Mouse (Mus musculus) lung, embryonic 14.5 days (tissue): ENCODE results near the gene Gm9048. TPM values are rescaled to one million over a fixed set of nuclear protein-coding genes. Genes with fewer than 3 reads are reported as not detected.
"Not testable (repeated sequence)": the region's sequence is repeated elsewhere in the genome, so short reads cannot be mapped to it uniquely, and the experiment has no call there.

ENCODE experiments used
- ATAC-seq: fragments of 200-750 bp; cut with Nextera tagmentation; 2 replicates; pipeline ENCODE4 v1.8.0; 2017; ENCODE audit warnings: mild to moderate bottlenecking, moderate TSS enrichment, moderate library complexity; ENCODE audit not compliant: insufficient read depth
- DNase-seq: peaks from one replicate; pipeline ENCODE4 v3.0.0-alpha.2; 2015
- H3K27ac ChIP-seq: fragments of 300-500 bp; sonication (generic); 2 replicates; pipeline ENCODE4 v1.5.1; 2014; ENCODE audit warnings: low read depth, mild to moderate bottlenecking, moderate library complexity
- H3K27me3 ChIP-seq: fragments of 300-500 bp; sonication (generic); 2 replicates; pipeline ENCODE4 v1.6.1; 2014; ENCODE audit warnings: low read length, control low read depth; ENCODE audit not compliant: insufficient read depth
- H3K36me3 ChIP-seq: fragments of 300-500 bp; sonication (generic); 2 replicates; pipeline ENCODE4 v1.6.1; 2014; ENCODE audit warnings: control low read depth; ENCODE audit not compliant: insufficient read depth
- H3K4me1 ChIP-seq: fragments of 300-500 bp; sonication (generic); 2 replicates; pipeline ENCODE4 v1.6.1; 2014; ENCODE audit warnings: antibody characterized with exemption, control low read depth; ENCODE audit not compliant: insufficient read depth
- H3K4me2 ChIP-seq: fragments of 300-500 bp; sonication (generic); 2 replicates; pipeline ENCODE4 v1.6.1; 2014; ENCODE audit warnings: mild to moderate bottlenecking
- H3K4me3 ChIP-seq: fragments of 300-500 bp; sonication (generic); 2 replicates; pipeline ENCODE4 v1.5.1; 2014; ENCODE audit warnings: low read depth, low read length
- H3K9ac ChIP-seq: fragments of 300-500 bp; sonication (generic); 2 replicates; pipeline ENCODE4 v1.6.1; 2014
- H3K9me3 ChIP-seq: fragments of 300-500 bp; sonication (generic); 2 replicates; pipeline ENCODE4 v1.6.1; 2016; ENCODE audit warnings: low read depth, low read length, control low read depth
- CTCF ChIP-seq: IDR thresholded peaks from 2 replicates; pipeline ENCODE4 v1.5.1; 2016; ENCODE audit warnings: antibody characterized with exemption, low read depth
- WGBS: fragments of 180-500 bp; shearing (Covaris S2); extraction: QIAGEN DNeasy Blood & Tissue Kit; methylation state at CpG from one replicate; pipeline ENCODE4 v1.1.7; 2014; 5-methylcytosine and 5-hydroxymethylcytosine counted together
- polyA plus RNA-seq: library from polyadenylated mRNA; unstranded; fragments of >200 nt; fragmentation: Nextera tagmentation; extraction: Ambion mirVana; gene quantifications from 2 replicates; pipeline ENCODE4 v1.2.1, GENCODE M21; 2014

Gene Gm9048
- not detected in 2 replicates for polyA plus RNA-seq

DNA sequence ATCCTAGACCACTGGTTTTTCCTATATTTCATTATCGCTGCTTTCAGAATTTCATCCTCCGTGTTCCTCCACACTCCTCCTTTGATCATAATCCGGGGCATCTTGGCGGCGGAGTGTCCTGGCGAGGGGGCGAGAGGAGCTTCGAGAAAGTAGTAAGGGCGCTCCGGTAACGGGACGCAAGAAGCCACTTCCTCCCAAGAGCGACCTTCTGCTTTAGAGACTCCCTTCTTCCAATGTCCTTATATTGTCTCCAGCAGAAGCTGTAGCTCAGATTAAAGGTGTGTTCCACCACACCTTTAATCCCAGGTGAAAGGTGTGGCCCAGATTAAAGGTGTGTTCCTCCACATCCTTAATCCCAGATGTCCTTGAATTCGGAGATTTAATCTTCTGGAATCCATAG is at the start of gene Gm9048:
Gene Gm9048, minus strand, starts transcription at position 101 of the 400 bp plus-strand sequence.
- H3K4me3 ChIP-seq, H3K4me1 ChIP-seq, ATAC-seq, DNase-seq, H3K9me3 ChIP-seq, H3K9ac ChIP-seq, H3K27me3 ChIP-seq, H3K36me3 ChIP-seq, H3K4me2 ChIP-seq, H3K27ac ChIP-seq: not testable (repeated sequence)
- WGBS = no CpG with 5 or more reads among the region's 14 CpGs

DNA sequence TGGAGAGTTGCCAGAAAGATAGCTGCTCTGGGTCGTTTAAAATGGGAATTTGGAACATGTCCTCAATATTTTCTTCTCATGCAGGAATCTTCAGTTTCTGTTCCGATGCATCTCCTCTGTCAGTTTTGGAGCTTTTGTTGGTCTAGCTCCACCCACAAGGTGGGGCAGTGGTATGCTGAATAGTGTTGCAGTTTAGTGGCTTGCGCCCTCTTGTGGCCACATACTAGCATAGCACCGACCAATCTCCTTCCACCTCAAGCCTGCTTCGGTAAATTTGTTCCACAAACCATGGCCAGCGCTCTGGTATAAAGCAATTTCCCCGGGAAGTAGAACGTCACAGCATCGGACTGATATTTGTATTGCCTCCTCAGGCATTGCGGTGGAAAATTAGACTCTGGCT is 22.0 kb upstream of the Gm9048 start:
- peak overlapping the region; percentile 36; the same call in 1 of the 2 replicates for H3K4me2 ChIP-seq

DNA sequence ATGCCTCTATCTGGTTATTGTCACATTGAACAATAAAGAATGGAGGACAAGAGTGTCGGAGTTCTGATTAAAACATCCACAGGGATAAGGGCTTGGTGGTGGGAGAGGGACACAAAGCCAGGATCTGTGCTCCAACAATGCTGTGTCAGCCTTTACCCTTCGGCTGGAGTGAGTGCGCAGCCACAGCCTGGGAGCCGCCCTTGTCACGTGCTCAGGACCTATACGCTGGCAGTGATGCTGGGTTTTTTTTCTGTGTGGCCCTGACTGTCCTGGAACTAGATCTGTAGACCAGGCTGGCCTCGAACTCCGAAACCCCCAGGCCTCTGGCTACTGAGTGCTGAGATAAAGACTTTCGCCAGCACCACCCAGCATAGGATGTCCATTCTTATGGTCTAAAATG is 21.0 kb upstream of the Gm9048 start:
- ATAC-seq (peak; percentile 35; the same call in 1 of the 2 replicates), DNase-seq (no peak)
- Histone ChIP-seq H3K4me3 (no peak overlapping the region), H3K9ac (no peak overlapping the region), H3K27me3 (no peaks in the 10 kb centered on the region), H3K4me2 (no peak overlapping the region), H3K4me1 (no peaks in the 10 kb centered on the region), H3K27ac (no peak overlapping the region), H3K36me3 (no peaks in the 10 kb centered on the region), H3K9me3 (no peaks in the 10 kb centered on the region)
- no peak for TF ChIP-seq CTCF
- 90% methylated on average over 9 of the region's 9 CpGs for WGBS

More for the DNA sequence above, 22.0 kb upstream of the Gm9048 start:
- no peaks in the 10 kb centered on the region for H3K4me1 ChIP-seq
- H3K9ac ChIP-seq = no peak overlapping the region
- H3K36me3 ChIP-seq = no peaks in the 10 kb centered on the region
- no peak overlapping the region for H3K4me3 ChIP-seq
- WGBS = 6% methylated on average over 10 of the region's 10 CpGs
- H3K27ac ChIP-seq = no peak overlapping the region
- ATAC-seq = peak; percentile 91
- peak; percentile 96 for DNase-seq
- H3K9me3 ChIP-seq = no peaks in the 10 kb centered on the region
- TF ChIP-seq CTCF = peak; percentile 99
- no peaks in the 10 kb centered on the region for H3K27me3 ChIP-seq

DNA sequence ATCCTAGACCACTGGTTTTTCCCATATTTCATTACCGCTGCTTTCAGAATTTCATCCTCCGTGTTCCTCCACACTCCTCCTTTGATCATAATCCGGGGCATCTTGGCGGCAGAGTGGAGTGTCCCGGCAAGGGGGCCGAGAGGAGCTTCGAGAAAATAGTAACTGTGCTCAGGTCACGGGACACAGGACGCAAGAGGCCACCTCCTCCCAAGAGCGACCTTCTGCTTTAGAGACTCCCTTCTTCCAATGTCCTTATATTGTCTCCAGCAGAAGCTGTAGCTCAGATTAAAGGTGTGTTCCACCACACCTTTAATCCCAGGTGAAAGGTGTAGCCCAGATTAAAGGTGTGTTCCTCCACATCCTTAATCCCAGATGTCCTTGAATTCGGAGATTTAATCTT is 5.5 kb upstream of the Gm9048 start, which contains the start of gene Gm9049:
Gene Gm9049, minus strand, starts transcription at position 101 of the 400 bp plus-strand sequence.
- not testable (repeated sequence) for DNase-seq, H3K4me1 ChIP-seq, H3K9me3 ChIP-seq, H3K27me3 ChIP-seq, H3K9ac ChIP-seq, H3K36me3 ChIP-seq, ATAC-seq, H3K4me3 ChIP-seq, H3K4me2 ChIP-seq, H3K27ac ChIP-seq
- WGBS = no CpG with 5 or more reads among the region's 11 CpGs

DNA sequence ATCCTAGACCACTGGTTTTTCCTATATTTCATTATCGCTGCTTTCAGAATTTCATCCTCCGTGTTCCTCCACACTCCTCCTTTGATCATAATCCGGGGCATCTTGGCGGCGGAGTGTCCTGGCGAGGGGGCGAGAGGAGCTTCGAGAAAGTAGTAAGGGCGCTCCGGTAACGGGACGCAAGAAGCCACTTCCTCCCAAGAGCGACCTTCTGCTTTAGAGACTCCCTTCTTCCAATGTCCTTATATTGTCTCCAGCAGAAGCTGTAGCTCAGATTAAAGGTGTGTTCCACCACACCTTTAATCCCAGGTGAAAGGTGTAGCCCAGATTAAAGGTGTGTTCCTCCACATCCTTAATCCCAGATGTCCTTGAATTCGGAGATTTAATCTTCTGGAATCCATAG is 5.3 kb downstream of the Gm9048 start, which contains the start of gene Gm9046:
Gene Gm9046, minus strand, starts transcription at position 101 of the 400 bp plus-strand sequence.
- H3K36me3 ChIP-seq, H3K4me2 ChIP-seq, H3K9me3 ChIP-seq, ATAC-seq, H3K4me1 ChIP-seq, H3K9ac ChIP-seq, H3K27me3 ChIP-seq, H3K27ac ChIP-seq, H3K4me3 ChIP-seq, DNase-seq: not testable (repeated sequence)
- WGBS = no CpG with 5 or more reads among the region's 14 CpGs

DNA sequence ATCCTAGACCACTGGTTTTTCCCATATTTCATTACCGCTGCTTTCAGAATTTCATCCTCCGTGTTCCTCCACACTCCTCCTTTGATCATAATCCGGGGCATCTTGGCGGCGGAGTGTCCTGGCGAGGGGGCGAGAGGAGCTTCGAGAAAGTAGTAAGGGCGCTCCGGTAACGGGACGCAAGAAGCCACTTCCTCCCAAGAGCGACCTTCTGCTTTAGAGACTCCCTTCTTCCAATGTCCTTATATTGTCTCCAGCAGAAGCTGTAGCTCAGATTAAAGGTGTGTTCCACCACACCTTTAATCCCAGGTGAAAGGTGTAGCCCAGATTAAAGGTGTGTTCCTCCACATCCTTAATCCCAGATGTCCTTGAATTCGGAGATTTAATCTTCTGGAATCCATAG is 10.7 kb downstream of the Gm9048 start, which contains the start of gene Gm9045:
Gene Gm9045, minus strand, starts transcription at position 101 of the 400 bp plus-strand sequence.
- ATAC-seq, H3K9me3 ChIP-seq: not testable (repeated sequence)

DNA sequence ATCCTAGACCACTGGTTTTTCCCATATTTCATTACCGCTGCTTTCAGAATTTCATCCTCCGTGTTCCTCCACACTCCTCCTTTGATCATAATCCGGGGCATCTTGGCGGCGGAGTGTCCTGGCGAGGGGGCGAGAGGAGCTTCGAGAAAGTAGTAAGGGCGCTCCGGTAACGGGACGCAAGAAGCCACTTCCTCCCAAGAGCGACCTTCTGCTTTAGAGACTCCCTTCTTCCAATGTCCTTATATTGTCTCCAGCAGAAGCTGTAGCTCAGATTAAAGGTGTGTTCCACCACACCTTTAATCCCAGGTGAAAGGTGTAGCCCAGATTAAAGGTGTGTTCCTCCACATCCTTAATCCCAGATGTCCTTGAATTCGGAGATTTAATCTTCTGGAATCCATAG is 16.2 kb downstream of the Gm9048 start, which contains the start of gene Gm9044:
Gene Gm9044, minus strand, starts transcription at position 101 of the 400 bp plus-strand sequence.
- not testable (repeated sequence) for H3K27me3 ChIP-seq, H3K4me3 ChIP-seq, H3K9ac ChIP-seq

More for the DNA sequence above, 10.7 kb downstream of the Gm9048 start, which contains the start of gene Gm9045:
- not testable (repeated sequence) for H3K27ac ChIP-seq, H3K36me3 ChIP-seq, H3K27me3 ChIP-seq, DNase-seq, H3K4me1 ChIP-seq, H3K4me3 ChIP-seq, H3K9ac ChIP-seq, H3K4me2 ChIP-seq
- no CpG with 5 or more reads among the region's 14 CpGs for WGBS

DNA sequence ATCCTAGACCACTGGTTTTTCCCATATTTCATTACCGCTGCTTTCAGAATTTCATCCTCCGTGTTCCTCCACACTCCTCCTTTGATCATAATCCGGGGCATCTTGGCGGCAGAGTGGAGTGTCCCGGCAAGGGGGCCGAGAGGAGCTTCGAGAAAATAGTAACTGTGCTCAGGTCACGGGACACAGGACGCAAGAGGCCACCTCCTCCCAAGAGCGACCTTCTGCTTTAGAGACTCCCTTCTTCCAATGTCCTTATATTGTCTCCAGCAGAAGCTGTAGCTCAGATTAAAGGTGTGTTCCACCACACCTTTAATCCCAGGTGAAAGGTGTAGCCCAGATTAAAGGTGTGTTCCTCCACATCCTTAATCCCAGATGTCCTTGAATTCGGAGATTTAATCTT is 21.6 kb downstream of the Gm9048 start, which contains the start of gene Gm9040:
Gene Gm9040, minus strand, starts transcription at position 101 of the 400 bp plus-strand sequence.
- WGBS = no CpG with 5 or more reads among the region's 11 CpGs
- H3K9ac ChIP-seq, H3K36me3 ChIP-seq, H3K4me2 ChIP-seq, H3K4me3 ChIP-seq, DNase-seq, H3K4me1 ChIP-seq, H3K9me3 ChIP-seq, H3K27ac ChIP-seq, H3K27me3 ChIP-seq, ATAC-seq: not testable (repeated sequence)

More for the DNA sequence above, 16.2 kb downstream of the Gm9048 start, which contains the start of gene Gm9044:
- not testable (repeated sequence) for ATAC-seq, H3K4me2 ChIP-seq, H3K4me1 ChIP-seq, H3K36me3 ChIP-seq, DNase-seq, H3K9me3 ChIP-seq, H3K27ac ChIP-seq
- no CpG with 5 or more reads among the region's 14 CpGs for WGBS
